Mouse (Mus musculus) left cerebral cortex, adult 11 months (tissue): ENCODE results near the gene Gm42742.

Source experiments
- DNase-seq: peaks from one replicate; pipeline ENCODE4 v3.0.0; 2022; ENCODE audit warnings: low spot score

Gene Gm42742

GRCm38 (mm10) chr7:127020031-127020430, 866 bp downstream of the Gm42742 start:
- no peak for DNase-seq

- no peak for DNase-seq
Measured at GRCm38 (mm10) chr7:127019306-127019960, 1.5 kb downstream of the Gm42742 start.

GRCm38 (mm10) chr7:127018416-127019305, 2.2 kb downstream of the Gm42742 start:
- no peak for DNase-seq

- no peak for DNase-seq
Measured at GRCm38 (mm10) chr7:127017950-127018345, 2.9 kb downstream of the Gm42742 start.

GRCm38 (mm10) chr7:127016971-127017949, 3.6 kb downstream of the Gm42742 start, which contains the start of gene Pagr1a:
Pagr1a (minus strand) TSS chr7:127017352.
- peak; percentile 96 for DNase-seq

- DNase-seq: no peak
Measured at GRCm38 (mm10) chr7:127016486-127016938, 4.4 kb downstream of the Gm42742 start.

- DNase-seq: no peak
Measured at GRCm38 (mm10) chr7:127016481-127016485, 4.6 kb downstream of the Gm42742 start, which contains the start of gene Pagr1b. Pagr1b (minus strand) TSS chr7:127016484.

- no peak for DNase-seq
Measured at GRCm38 (mm10) chr7:127016081-127016480, 4.8 kb downstream of the Gm42742 start.

- DNase-seq: no peak
Measured at GRCm38 (mm10) chr7:127014993-127015392, 5.9 kb downstream of the Gm42742 start.

- no peak for DNase-seq
Measured at GRCm38 (mm10) chr7:127014320-127014719, 6.6 kb downstream of the Gm42742 start, which contains the start of gene Mvp. Mvp (minus strand) TSS chr7:127014621.

- no peak for DNase-seq
Measured at GRCm38 (mm10) chr7:127013385-127013784, 7.5 kb downstream of the Gm42742 start.

- DNase-seq: no peak
Measured at GRCm38 (mm10) chr7:127012845-127013244, 8.1 kb downstream of the Gm42742 start.

GRCm38 (mm10) chr7:127012374-127012773, 8.5 kb downstream of the Gm42742 start:
- DNase-seq: no peak

GRCm38 (mm10) chr7:127011717-127012116, 9.2 kb downstream of the Gm42742 start:
- no peak for DNase-seq

- no peak for DNase-seq
Measured at GRCm38 (mm10) chr7:127011051-127011450, 9.8 kb downstream of the Gm42742 start.

- no peak for DNase-seq
Measured at GRCm38 (mm10) chr7:127009307-127010085, 11.4 kb downstream of the Gm42742 start.

- DNase-seq: peak; percentile 75
Measured at GRCm38 (mm10) chr7:127008239-127009019, 12.5 kb downstream of the Gm42742 start.

- DNase-seq: no peak
Measured at GRCm38 (mm10) chr7:127007313-127008024, 13.4 kb downstream of the Gm42742 start.

- no peak for DNase-seq
Measured at GRCm38 (mm10) chr7:127004122-127004875, 16.6 kb downstream of the Gm42742 start.
